Mouse (Mus musculus): ENCODE data around the gene Syt16.

Gene Syt16

DNA sequence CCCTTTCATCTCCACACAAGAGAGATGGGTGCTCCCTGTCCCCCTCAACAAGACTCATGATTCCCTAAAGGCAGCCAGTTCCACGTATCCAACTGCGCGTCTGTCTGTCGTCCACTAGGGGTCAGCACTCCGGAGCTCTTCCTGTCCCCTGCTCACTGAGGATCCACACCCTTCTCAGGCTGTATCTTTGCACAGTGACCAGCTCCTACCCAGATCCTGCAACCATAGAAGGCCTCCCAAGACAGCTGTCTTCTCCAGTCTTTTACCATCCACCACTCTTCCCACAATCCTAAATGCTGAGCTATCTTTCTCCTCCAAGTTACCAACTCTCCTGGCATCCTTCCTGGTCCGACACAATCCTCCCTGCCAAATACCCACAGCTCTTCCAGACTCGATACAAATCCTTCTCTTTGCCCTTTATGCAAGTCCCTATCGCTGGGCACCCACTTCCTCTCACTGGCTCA is 12.0 kb downstream of the Syt16 start:
- DNase-seq (ENCODE audit: low read depth, low spot score), result peak; percentile 38

DNA sequence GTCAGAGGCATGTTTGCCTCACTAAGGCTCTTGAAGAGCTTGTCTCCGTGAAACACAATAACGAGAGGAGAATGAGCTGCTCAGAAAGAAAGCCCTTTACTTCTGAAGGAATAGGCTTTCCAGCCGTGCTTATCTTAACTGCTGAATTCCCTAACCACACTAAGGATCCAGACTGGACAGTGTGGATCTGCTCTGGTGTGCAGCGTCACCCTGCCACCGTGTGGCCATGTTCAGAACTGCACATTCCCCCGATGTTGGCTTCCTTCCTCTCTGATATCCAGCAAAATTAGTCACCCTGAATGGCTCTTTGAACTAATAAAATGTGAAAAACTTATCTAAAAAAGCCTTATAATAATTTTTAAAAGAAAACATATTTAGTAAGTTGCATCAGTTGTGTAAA is 16.3 kb downstream of the Syt16 start:
- DNase-seq (ENCODE audit: low read depth, low spot score), result peak; percentile 33

DNA sequence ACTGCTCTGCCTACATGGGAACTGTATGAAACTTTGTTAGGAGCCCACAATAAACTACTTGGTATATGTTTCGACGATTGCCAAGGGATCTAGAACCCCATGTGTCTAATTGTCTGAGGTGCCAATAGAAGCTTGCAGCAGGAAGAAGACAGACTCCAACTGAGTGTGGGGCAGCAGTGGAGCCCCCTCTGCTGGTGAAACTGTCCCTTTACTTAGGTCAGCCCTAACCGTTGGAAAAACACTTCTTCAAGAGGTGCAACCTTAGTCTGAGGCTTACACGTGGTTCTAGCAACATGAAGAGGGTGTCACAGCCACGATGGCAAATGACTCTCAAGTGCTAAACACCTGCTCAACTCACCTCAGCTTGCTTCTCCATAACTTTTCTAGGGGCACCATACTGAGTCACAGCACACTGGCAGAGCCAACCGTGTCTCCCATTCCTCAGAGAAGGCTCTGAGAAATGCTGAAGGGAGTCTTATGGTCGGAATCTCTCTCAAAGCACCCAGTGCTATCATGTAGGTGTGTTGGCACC is 17.3 kb downstream of the Syt16 start:
- DNase-seq (ENCODE audit: low read depth, low spot score), result no peak

DNA sequence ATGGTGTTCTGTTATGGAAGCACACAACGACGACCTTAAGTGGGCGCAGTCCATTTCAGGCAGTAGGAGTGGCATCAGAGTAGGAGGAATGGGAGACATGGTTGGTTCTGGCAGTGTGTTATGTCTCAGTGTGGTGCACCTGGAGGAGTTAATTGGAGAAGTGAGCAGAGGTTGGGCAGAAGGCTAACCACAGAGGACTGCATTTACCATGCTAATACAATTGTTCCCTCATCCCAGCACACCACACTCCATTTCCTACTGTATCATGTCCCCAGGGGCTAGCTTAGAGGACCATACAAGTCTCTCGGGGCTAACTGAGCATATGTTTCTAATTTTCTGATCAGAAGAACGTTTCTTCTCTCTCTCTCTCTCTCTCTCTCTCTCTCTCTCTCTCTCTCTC is 18.0 kb downstream of the Syt16 start:
- DNase-seq (ENCODE audit: low read depth, low spot score), result no peak

DNA sequence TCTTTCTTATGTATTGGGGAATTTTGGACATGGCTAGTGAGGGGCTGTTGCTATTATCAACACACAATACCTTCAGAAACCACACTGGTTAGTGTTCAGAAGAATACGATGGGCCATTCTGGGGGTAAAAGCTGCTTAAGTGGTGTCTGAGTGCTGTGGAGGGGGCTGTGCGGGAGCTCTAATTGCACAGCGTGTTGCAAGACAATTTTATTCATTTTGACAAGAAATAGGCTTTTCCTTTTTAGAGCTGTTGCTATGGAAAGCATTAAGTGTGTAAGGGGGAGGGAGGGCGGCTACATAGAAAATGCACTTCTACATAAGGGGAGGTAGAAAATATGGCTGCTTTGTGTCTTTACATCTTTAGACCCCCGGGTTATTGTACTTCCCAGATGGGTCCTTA is 25.8 kb downstream of the Syt16 start:
- DNase-seq (ENCODE audit: low read depth, low spot score), result no peak

DNA sequence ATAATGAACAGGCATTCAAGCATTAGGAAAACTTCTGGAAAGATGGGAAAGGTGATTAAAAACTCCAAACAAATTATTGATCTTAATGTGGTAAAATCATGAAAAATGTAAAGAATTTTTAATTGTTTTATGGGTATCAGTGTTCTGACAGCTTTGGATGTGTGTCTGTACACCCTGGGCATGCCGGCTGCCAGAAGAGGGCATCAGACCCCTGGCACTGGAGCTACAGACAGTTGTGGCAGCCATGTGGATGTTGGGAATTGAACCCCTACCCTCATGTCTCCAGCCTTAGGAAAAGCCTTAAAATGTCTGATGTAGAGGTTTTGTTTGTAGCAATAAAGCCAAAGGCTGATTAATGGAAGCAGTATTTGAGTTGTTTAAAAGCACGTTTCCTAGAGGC is 27.5 kb downstream of the Syt16 start:
- DNase-seq (ENCODE audit: low read depth, low spot score), result no peak

DNA sequence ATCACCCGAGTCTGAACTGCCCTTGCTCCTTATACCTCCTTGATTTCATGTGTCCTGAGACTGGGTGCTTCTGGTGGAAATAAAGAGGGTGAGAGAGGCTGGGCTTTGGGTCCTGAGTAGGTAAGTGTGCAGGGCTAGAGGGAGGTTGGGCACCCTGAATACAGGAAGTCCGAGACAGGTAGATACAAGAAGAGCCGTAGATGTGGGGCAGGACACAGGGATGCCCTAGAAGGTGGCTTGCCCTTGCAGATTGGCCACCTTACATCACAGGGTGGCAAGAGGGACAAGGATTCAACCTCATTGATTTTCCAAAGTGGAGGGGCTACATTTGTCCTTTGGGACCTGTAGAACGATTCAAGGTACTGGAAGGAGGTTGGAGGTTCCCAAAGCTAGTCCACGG is 45.8 kb downstream of the Syt16 start:
- no peak for DNase-seq (ENCODE audit: low read depth, low spot score)

DNA sequence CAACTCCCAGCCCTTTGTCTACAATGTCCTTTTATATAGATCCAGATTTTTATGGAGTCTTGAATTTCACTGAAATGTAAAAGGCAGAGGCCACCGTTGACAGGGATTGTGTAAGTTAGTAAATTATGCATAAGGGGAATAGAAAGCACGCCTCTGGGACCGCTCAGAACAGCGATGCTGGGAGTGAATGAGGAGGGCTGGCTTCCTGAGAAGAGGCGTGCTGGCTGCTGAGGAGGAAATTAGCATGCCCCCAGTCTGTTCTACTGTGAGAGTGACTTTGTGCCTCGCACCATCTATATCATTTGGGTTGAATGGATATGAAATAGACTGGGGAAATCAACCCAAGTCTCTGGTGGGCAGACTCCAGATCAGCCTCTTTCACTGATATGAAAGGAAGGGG is 46.3 kb downstream of the Syt16 start:
- no peak for DNase-seq (ENCODE audit: low read depth, low spot score)

DNA sequence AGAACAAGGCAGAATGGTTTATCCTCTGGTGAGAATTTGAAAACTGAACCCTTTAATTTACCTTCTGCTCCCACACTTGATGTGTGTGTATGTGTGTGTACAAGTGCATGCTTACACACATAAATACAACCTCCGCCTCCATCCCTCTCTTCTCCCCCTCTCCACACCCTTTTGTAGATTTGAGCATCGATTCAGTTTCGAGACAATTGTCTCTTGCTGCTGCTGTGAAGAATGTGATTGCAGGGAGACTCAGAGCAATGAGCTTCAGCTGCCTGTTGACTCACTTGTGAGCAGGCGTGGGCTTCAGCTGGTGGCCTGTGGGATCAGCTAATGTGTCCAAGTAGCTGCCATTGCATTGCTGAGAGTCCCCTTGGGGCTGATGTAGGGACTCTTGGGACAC is 46.8 kb downstream of the Syt16 start:
- DNase-seq (ENCODE audit: low read depth, low spot score), result no peak

DNA sequence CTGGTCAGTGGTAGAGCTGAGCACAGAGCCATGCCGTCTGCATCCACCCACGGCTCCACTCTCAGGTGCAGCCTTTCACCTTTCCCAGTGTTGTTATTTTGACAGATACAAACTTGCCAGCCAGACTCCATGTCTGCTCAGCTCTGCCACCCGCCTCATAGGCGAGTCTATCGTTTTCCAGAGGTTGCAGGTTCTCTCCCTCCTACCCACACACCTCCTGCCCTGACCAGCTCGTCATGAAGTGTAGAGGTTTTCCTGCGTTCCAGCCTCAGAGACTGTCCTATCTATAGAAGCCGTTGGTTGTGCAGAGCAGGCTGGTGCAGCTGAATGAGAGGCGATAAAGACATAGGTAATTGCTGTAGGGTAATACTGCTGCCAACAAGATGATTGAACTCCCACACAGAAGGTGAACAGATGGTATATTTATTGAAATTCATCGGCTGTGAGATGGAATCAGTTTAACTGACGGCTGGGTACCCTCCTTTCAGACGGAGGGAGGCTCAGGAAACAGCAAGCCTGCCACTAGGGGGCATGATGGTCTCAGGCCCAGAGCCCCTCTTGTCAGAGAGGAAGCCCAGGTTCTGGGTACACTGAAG is 58.0 kb downstream of the Syt16 start:
- peak; percentile 4 for DNase-seq (ENCODE audit: low read depth, low spot score)

DNA sequence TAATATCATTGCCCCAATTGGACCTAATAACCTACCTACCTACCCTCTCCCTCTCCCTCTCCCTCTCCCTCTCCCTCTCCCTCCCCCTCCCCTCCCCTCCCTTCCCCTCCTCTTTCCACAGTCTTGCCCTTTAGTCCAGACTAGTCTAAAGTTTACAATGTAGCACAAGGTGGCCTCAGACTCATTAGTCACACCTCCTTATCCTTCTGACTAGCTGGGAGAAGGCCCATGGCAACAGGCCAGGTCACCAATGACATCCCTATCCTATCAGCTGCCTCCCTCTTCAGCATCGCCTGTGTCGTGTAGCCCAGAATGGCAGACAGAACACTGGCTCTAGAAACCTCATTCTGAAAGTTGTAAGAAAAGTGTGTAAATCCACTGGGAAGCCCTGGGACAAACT is 58.7 kb downstream of the Syt16 start:
- DNase-seq (ENCODE audit: low read depth, low spot score), result no peak

DNA sequence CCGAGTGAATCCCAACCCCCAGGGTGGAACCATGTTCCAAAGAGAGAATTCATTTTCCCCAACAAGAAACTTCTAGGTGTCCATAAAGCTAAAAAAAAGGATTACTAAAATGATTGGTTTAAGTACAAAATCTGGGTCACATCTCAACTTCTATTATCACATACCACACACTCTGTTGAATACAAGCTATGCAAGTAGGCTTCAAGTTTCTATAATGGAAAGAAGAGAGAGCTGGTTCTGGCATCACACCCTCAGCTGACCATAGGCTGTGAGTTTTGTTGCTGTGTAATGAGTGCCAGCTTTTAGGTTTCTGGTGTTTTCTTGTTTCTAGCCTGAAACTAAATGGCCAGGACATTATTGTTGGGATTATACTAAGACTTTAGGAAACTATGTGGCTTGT is 65.1 kb downstream of the Syt16 start:
- no peak for DNase-seq (ENCODE audit: low read depth, low spot score)

DNA sequence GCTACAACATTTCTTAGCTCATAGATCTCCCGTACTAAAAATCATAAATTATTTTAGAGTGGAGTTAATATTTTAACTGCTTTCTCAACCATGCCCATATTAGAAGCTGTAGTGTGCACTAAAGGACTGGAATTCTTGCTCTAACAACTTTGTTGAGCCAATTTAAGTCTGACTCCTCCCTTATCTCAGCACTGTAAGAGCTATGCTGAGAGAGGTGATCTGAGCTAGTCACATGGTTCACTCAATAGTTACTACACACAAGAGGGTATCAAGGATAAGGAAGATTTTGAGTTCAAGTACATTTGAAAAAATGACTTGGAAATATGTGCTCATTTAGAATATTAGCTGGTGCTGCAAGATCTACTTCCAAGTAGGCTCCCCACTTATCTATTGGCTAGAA is 71.5 kb downstream of the Syt16 start:
- DNase-seq (ENCODE audit: low read depth, low spot score), result no peak

DNA sequence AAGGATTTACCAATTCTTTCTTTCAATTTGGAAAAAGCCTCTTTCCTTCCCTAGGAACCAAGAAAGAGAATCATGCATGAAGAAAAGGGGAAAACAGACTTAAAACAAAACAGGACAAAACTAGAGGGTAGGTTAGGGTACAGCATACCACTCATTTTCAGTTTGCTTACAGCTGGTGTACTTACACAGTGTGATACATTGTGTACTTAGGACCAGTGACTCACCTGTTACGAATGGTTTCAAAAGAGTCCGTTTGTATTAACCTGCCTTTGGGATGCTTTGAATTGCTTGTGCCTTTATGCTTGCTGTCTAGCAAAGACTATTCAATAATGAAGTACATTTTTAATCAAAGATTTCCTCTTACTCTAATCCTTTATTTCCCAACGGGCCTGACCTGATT is 78.1 kb downstream of the Syt16 start:
- no peak for DNase-seq (ENCODE audit: low read depth, low spot score)

DNA sequence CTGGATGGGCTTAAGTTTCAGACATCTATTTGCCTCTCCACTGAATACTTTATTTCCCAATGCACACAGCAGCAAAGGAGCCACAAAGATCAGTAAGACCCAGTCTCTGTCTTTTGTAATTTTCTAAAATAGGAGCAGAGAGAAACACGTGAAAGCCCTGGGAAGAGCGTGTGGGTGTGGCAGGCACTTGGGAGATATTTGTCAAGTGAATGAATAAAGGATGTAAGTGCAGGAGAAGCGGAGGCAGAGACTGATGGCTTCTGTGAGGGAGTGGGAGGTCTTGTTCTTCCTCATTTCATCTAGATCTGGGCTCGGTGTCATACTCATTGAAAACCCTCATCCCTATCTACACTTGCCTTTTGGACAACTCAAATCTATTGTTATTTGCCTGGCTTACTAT is 78.6 kb downstream of the Syt16 start:
- no peak for DNase-seq (ENCODE audit: low read depth, low spot score)

DNA sequence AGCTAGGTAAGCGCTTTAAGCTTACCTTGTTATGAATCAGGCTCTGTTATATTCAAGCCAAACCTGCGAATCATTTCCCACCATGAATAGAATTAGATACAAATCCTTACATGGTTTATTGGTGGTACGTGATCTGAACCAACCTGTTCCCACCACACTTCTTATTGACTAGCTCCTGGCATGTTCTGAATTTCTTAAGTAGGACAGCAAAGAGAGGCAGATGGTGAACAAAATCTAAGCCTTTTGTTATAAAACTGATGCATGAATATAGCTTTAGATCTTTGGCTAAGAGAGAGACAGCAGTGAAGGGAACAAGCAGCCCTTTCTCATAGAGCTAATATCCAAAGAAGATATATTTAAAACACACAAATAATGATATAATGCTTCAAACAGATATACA is 83.7 kb downstream of the Syt16 start:
- no peak for DNase-seq (ENCODE audit: low read depth, low spot score)

DNA sequence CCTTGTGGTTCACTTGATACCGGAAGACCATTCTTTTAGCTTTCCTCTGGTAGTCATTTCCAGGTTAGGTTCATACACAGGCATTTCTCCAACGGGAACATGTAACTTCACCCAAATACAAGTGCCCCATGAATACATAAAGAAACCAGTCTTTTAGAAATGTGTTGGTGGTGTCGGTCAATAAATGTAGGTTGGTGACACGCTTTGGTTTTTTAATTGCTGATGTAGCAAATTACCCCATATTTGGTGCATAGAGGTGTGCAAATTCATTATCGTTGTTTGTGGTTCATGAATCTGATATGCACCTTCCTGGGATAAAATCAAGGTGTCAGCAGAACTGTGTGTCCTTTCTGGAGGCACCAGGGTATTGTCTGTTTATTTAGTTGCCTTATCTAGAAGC is 86.9 kb downstream of the Syt16 start:
- no peak for DNase-seq (ENCODE audit: low read depth, low spot score)

DNA sequence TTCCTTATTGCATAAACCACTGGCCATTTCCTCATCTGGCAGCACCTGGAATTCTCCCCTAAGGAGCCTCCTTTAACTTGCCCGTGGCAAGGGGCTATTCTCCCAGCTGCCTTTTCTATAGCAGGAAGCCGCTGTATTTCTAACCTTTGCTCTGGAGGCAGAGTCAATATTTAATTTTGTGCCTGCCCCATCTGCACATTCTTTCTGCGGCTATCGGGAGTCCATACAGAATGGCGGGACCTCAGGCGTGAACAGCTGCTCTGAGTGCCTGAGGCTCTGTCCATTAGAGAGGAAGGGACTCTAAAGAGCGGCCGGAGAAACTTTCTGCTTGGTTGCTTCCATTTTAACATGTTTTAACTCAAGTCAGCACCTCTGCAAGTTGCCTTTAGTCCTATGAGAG is 89.6 kb downstream of the Syt16 start:
- no peak for DNase-seq (ENCODE audit: low read depth, low spot score)

DNA sequence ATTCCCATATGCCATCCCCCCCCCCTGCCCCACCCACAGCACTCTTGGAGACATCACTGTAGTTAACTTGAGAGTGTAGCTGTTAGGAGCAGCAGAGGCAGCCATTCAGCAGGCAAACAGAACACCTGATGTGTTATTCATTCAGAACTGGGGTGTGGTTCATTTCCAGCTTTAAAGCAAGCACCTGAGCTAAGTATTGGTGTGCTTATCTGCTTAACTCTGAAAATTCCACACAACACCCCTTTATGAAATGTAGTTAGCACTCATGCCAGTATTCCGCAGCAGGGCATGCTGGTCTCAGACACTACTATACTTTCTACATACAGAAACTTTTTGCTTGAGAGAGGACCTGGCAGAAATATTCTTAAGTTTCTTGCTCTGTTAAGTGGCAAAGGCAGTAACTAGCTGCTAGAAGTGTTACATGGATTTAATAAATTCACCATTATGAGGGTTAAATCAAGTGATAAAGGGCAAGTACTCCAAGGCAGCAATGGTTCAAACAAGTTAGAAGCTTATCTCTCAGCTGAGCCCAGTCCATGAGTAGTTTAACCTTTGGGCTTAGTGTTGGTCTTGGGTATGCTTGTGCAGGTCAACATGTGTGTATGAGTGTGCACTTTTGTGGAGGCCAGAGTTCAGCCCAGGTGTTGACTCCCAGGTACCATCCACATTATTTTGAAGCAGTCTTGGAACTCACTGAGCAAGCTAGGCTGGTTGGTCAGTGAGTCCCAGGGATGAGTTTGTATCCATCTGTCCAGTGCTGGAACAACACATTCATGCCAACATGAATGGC is 92.1 kb downstream of the Syt16 start:
- no peak for DNase-seq (ENCODE audit: low read depth, low spot score)

DNA sequence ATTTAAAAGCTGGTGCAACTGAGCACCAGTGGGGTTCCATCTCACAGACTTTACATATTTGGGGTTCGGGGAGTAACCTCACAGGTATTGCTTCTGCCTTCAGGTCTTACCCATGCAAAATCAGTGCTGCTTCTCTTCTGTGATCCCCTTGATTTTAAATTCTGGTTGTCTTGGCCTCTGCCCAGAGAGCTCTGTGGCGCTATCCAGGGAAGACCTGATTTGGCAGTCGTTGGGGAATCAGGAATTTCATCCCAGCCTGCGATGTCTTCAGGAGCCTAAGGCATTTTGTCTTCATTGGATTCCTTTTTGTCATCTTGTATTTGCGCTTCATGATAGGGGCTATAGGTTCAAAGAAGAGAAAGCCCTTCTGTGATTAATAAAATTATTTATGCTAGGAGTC is 95.1 kb downstream of the Syt16 start:
- DNase-seq (ENCODE audit: low read depth, low spot score), result no peak

DNA sequence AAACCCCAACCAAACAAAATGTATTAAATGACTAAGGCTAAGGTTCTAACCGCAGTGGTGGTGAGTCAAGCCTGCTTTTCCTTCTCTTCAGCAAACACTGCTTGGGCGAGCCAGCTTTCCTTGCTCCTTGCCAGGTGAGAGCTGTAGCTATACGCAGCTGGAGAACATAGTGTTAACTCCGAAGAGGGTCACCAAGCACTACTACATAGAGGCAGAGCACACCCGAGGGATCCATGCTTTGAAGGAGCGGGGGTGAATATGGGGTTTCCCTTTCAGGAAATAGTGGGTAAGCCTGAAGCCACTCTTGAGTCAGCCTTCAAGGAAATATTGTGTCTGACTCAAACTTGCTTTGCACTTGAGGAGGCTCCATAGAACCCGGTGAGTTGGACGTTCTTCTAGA is 95.6 kb downstream of the Syt16 start:
- no peak for DNase-seq (ENCODE audit: low read depth, low spot score)

DNA sequence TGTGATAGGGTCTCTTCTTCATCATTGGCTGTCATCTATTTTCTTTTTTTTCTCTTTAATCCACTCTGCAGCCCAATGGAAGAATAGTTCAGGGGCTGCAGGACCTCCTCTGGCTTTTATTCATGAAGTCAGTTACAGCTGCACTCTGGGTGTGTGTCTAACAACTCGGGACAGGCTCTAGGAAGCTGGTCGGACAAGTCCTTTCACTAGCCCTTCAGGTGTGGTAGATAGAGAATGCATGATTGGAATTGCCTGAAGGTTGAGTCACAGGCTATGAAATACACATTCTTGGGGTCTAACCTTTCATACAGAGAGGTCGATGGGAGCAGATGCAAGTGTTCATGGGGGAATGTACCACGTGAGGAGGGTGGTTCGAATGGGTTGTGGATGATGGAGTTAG is 97.2 kb downstream of the Syt16 start:
- no peak for DNase-seq (ENCODE audit: low read depth, low spot score)

DNA sequence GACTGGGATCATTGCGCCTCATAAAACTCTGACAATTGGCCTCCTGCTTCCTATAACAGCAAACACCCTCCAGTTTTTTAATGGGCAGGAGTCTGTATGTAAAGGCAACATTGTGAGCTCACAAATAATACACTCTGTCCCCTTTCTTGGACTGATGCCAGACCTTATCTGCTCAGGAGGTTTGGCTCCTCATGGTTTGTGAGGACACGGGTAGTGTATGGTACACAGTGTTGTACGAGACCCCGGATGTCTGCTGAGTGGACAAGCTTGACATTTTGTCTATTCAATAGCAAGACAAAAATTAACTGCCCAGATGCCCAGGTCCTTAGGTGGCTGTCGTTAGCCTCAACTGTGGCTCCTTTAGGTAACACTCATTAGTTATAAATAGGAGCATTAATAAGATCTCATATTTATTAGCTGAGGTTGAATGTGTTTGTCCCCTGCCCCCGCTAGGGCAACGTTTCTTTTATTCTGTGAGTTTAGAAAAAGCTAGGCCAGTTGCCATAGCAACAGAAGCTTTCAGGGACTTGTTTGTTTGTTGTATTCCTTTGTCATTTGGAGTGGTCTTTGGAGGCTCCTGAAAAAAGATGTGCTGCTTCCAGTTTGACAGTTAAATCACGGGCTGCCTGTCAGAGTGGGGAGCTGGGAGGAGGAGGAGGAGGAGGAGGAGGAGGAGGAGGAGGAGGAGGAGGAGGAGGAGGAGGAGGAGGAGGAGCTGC is 101.3 kb downstream of the Syt16 start:
- no peak for DNase-seq (ENCODE audit: low read depth, low spot score)
